Mouse (Mus musculus): ENCODE data around the gene Tceanc.

GRCm38 (mm10) chrX:166477393-166477792 is 41.0 kb downstream of the Tceanc start:
- TF ChIP-seq CTCF (IDR thresholded peaks at IDR 0.05; ENCODE audit: control insufficient read depth, insufficient read depth, insufficient read length) (no peak), USF1 (IDR thresholded peaks at IDR 0.05; ENCODE audit: low read depth) (no peak)
